In genomic region chr16:65577298-65578029, GRCm38 (mm10) we compare ENCODE assay signal across 22 mouse cellular contexts. TPM values are rescaled to one million over a fixed set of nuclear protein-coding genes. Genes with fewer than 3 reads are reported as not detected.
"Had no signal": no experiment of that assay in that cellular context is flagged by ENCODE, and none has a peak within 500 bp of the region (broad histone marks: within the 10 kb centered on the region; RNA-seq: fewer than 3 reads in every experiment).

No protein-coding gene starts in this region.

- H3K4me1 ChIP-seq: intestine, embryonic 15.5 days; limb, embryonic 12.5 days; liver, embryonic 13.5 days; lung, embryonic 15.5 days; neural tube, embryonic 12.5 days had no signal

- H3K27me3 ChIP-seq: intestine, embryonic 15.5 days; limb, embryonic 12.5 days; liver, embryonic 13.5 days; lung, embryonic 15.5 days; neural tube, embryonic 12.5 days had no signal

- H3K9me3 ChIP-seq: intestine, embryonic 15.5 days; limb, embryonic 12.5 days; liver, embryonic 13.5 days; lung, embryonic 15.5 days; neural tube, embryonic 12.5 days had no signal

- DNase-seq: kidney, adult 9 months; kidney, postnatal 36 days; layer of hippocampus, adult 9-11 months; layer of hippocampus, postnatal 36 days; liver; liver, embryonic 13.5 days; liver, postnatal 0 days; midbrain, embryonic 14.5 days; right cerebral cortex, postnatal 4 days; spleen, adult 18-20 months; thymus, adult 18-20 months; thymus, postnatal 14 days had no signal

- H3K9ac ChIP-seq: intestine, embryonic 15.5 days; limb, embryonic 12.5 days; liver, embryonic 13.5 days; liver, postnatal 0 days; lung, embryonic 15.5 days; neural tube, embryonic 12.5 days had no signal

- H3K36me3 ChIP-seq: intestine, embryonic 15.5 days; limb, embryonic 12.5 days; liver, embryonic 13.5 days; lung, embryonic 15.5 days; midbrain, embryonic 10.5 days; neural tube, embryonic 12.5 days had no signal

- H3K4me3 ChIP-seq: intestine, embryonic 15.5 days; limb, embryonic 12.5 days; liver, embryonic 13.5 days; lung, embryonic 15.5 days; midbrain, embryonic 10.5 days; neural tube, embryonic 12.5 days had no signal

- H3K4me2 ChIP-seq: intestine, embryonic 15.5 days; limb, embryonic 12.5 days; liver, embryonic 13.5 days; lung, embryonic 15.5 days; neural tube, embryonic 12.5 days had no signal

- ATAC-seq: intestine, embryonic 15.5 days; liver, postnatal 0 days had no signal

- H3K27ac ChIP-seq: intestine, embryonic 15.5 days; kidney, postnatal 0 days; limb, embryonic 12.5 days; liver, embryonic 13.5 days; lung, embryonic 15.5 days; midbrain, embryonic 10.5 days; neural tube, embryonic 12.5 days; stomach, postnatal 0 days had no signal

RNA-seq across cellular contexts. Expression of gene Pou1f1, which starts 57.2 kb away (rescaled TPM):
- total RNA-seq: layer of hippocampus, adult 18-20 months; layer of hippocampus, postnatal 36 days; left cerebral cortex, adult 8-10 months; left cerebral cortex, postnatal 36 days had no signal
- polyA plus RNA-seq: intestine, embryonic 15.5 days; limb, embryonic 12.5 days; liver, embryonic 13.5 days; liver, postnatal 0 days; lung, embryonic 15.5 days; midbrain, embryonic 10.5 days; midbrain, embryonic 14.5 days; neural tube, embryonic 12.5 days had no signal
